Mouse (Mus musculus) hindbrain, embryonic 13.5 days (tissue): ENCODE measurements at regions not wholly inside any gene's neighbourhood (a gene's known extent, or its start where the extent isn't known, plus 50 kb on each side); places are given as distances from the start of the nearest gene placed in this dataset.
A peak's percentile ranks its signal among the peaks of the same experiment; 100 is the strongest.
"Not testable (repeated sequence)": the region's sequence is repeated elsewhere in the genome, so short reads cannot be mapped to it uniquely, and the experiment has no call there.

ENCODE experiments used
- ATAC-seq: fragments of 200-750 bp; cut with Nextera tagmentation; 2 replicates; pipeline ENCODE4 v1.8.0; 2017; ENCODE audit warnings: moderate TSS enrichment; ENCODE audit not compliant: low FRiP score
- H3K27ac ChIP-seq: fragments of 300-500 bp; sonication (generic); 2 replicates; pipeline ENCODE4 v1.5.1; 2015; ENCODE audit warnings: inconsistent platforms, mild to moderate bottlenecking, moderate library complexity
- H3K27me3 ChIP-seq: fragments of 300-500 bp; sonication (generic); 2 replicates; pipeline ENCODE4 v1.6.1; 2015; ENCODE audit warnings: mild to moderate bottlenecking, inconsistent platforms
- H3K36me3 ChIP-seq: fragments of 300-500 bp; sonication (generic); 2 replicates; pipeline ENCODE4 v1.6.1; 2015; ENCODE audit warnings: mild to moderate bottlenecking, inconsistent platforms
- H3K4me1 ChIP-seq: fragments of 300-500 bp; sonication (generic); replicated peaks from 2 replicates; pipeline ENCODE4 v1.6.1; 2015; ENCODE audit warnings: inconsistent platforms
- H3K4me2 ChIP-seq: fragments of 300-500 bp; sonication (generic); 2 replicates; pipeline ENCODE4 v1.6.1; 2015; ENCODE audit warnings: inconsistent platforms, mild to moderate bottlenecking, moderate library complexity
- H3K4me3 ChIP-seq: fragments of 300-500 bp; sonication (generic); 2 replicates; pipeline ENCODE4 v1.5.1; 2015; ENCODE audit warnings: mild to moderate bottlenecking, inconsistent platforms
- H3K9ac ChIP-seq: fragments of 300-500 bp; sonication (generic); 2 replicates; pipeline ENCODE4 v1.6.1; 2015; ENCODE audit warnings: mild to moderate bottlenecking, inconsistent platforms
- H3K9me3 ChIP-seq: fragments of 300-500 bp; sonication (generic); 2 replicates; pipeline ENCODE4 v1.6.1; 2016; ENCODE audit warnings: inconsistent platforms
- WGBS: fragments of 180-500 bp; shearing (Covaris S2); methylation state at CpG from one replicate; pipeline ENCODE4 v1.1.7; 2015; 5-methylcytosine and 5-hydroxymethylcytosine counted together

GRCm38 (mm10) chr2:107869304-107869958, 579.0 kb downstream of the Kcna4 start:
- Histone ChIP-seq H3K27ac (no peak overlapping the region), H3K9ac (no peak overlapping the region), H3K4me3 (no peak overlapping the region), H3K9me3 (no peaks in the 10 kb centered on the region), H3K27me3 (no peaks in the 10 kb centered on the region), H3K36me3 (no peaks in the 10 kb centered on the region), H3K4me2 (no peak overlapping the region), H3K4me1 (no peaks in the 10 kb centered on the region)
- WGBS = 63% methylated on average over 3 of the region's 3 CpGs
- ATAC-seq = 0 out of 2 replicates have a peak, but pooled peaks have one; percentile 74

- ATAC-seq = no peak
- Histone ChIP-seq H3K4me1 (no peaks in the 10 kb centered on the region), H3K27ac (no peak overlapping the region), H3K9ac (no peak overlapping the region), H3K4me2 (no peak overlapping the region), H3K27me3 (no peaks in the 10 kb centered on the region), H3K36me3 (no peaks in the 10 kb centered on the region), H3K9me3 (no peaks in the 10 kb centered on the region), H3K4me3 (no peak overlapping the region)
- 30% methylated on average over 2 of the region's 2 CpGs for WGBS
These were observed 589.2 kb downstream of the Kcna4 start for GRCm38 (mm10) chr2:107879663-107880062.

GRCm38 (mm10) chr2:107886063-107886762, 595.8 kb downstream of the Kcna4 start:
- Histone ChIP-seq H3K9ac (no peak overlapping the region), H3K4me1 (no peaks in the 10 kb centered on the region), H3K27ac (no peak overlapping the region), H3K4me2 (no peak overlapping the region), H3K4me3 (no peak overlapping the region), H3K36me3 (no peaks in the 10 kb centered on the region), H3K9me3 (no peaks in the 10 kb centered on the region), H3K27me3 (no peaks in the 10 kb centered on the region)
- 91% methylated on average over 3 of the region's 3 CpGs for WGBS
- ATAC-seq = peak; percentile 32; the same call in 1 of the 2 replicates

GRCm38 (mm10) chr2:107888245-107888644, 597.8 kb downstream of the Kcna4 start:
- no peak; the same call in 1 of the 2 replicates for ATAC-seq
- H3K36me3 ChIP-seq = no peaks in the 10 kb centered on the region
- H3K27ac ChIP-seq = no peak overlapping the region
- H3K4me3 ChIP-seq = no peak overlapping the region
- no peaks in the 10 kb centered on the region for H3K9me3 ChIP-seq
- no peak overlapping the region for H3K9ac ChIP-seq
- no peaks in the 10 kb centered on the region for H3K4me1 ChIP-seq
- H3K4me2 ChIP-seq = no peak overlapping the region
- no peaks in the 10 kb centered on the region for H3K27me3 ChIP-seq

GRCm38 (mm10) chr2:107925116-107925515, 634.7 kb downstream of the Kcna4 start:
- no peaks in the 10 kb centered on the region for H3K27me3 ChIP-seq
- 71% methylated on average over 2 of the region's 2 CpGs for WGBS
- ATAC-seq = no peak
- H3K36me3 ChIP-seq = no peaks in the 10 kb centered on the region
- H3K9ac ChIP-seq = no peak overlapping the region
- no peak overlapping the region for H3K4me2 ChIP-seq
- no peak overlapping the region for H3K27ac ChIP-seq
- H3K9me3 ChIP-seq = no peaks in the 10 kb centered on the region
- H3K4me3 ChIP-seq = no peak overlapping the region
- H3K4me1 ChIP-seq = no peaks in the 10 kb centered on the region

- H3K9ac ChIP-seq = no peak overlapping the region
- no peak for ATAC-seq
- H3K4me3 ChIP-seq = no peak overlapping the region
- WGBS = 92% methylated on average over 1 of the region's 1 CpGs
- no peaks in the 10 kb centered on the region for H3K9me3 ChIP-seq
- H3K4me1 ChIP-seq = no peaks in the 10 kb centered on the region
- no peaks in the 10 kb centered on the region for H3K27me3 ChIP-seq
- no peak overlapping the region for H3K4me2 ChIP-seq
- no peaks in the 10 kb centered on the region for H3K36me3 ChIP-seq
- no peak overlapping the region for H3K27ac ChIP-seq
These were observed 636.2 kb downstream of the Kcna4 start for GRCm38 (mm10) chr2:107926606-107927005.

GRCm38 (mm10) chr2:107935336-107935735, 644.9 kb downstream of the Kcna4 start:
- Histone ChIP-seq H3K4me1 (peaks cover 11% of the 10 kb centered on the region), H3K9ac (no peak overlapping the region), H3K4me2 (no peak overlapping the region), H3K36me3 (no peaks in the 10 kb centered on the region), H3K4me3 (no peak overlapping the region), H3K9me3 (no peaks in the 10 kb centered on the region), H3K27me3 (no peaks in the 10 kb centered on the region), H3K27ac (no peak overlapping the region)
- 32% methylated on average over 2 of the region's 2 CpGs for WGBS
- ATAC-seq = peak; percentile 79

GRCm38 (mm10) chr2:107935775-107936174, 645.3 kb downstream of the Kcna4 start:
- Histone ChIP-seq H3K27ac (no peak overlapping the region), H3K9me3 (no peaks in the 10 kb centered on the region), H3K9ac (no peak overlapping the region), H3K4me3 (no peak overlapping the region), H3K4me2 (no peak overlapping the region), H3K36me3 (no peaks in the 10 kb centered on the region), H3K27me3 (no peaks in the 10 kb centered on the region), H3K4me1 (peaks cover 11% of the 10 kb centered on the region)
- ATAC-seq = peak; percentile 91
- 59% methylated on average over 2 of the region's 2 CpGs for WGBS

- ATAC-seq = no peak
- no peak overlapping the region for H3K4me3 ChIP-seq
- no peak overlapping the region for H3K9ac ChIP-seq
- peaks cover 2% of the 10 kb centered on the region; the same call in 1 of the 2 replicates for H3K4me1 ChIP-seq
- no peaks in the 10 kb centered on the region for H3K27me3 ChIP-seq
- no peak overlapping the region for H3K4me2 ChIP-seq
- H3K27ac ChIP-seq = no peak overlapping the region
- H3K36me3 ChIP-seq = no peaks in the 10 kb centered on the region
- H3K9me3 ChIP-seq = no peaks in the 10 kb centered on the region
These were observed 650.9 kb downstream of the Kcna4 start for GRCm38 (mm10) chr2:107941374-107941773.

- Histone ChIP-seq H3K4me3 (no peak overlapping the region), H3K36me3 (no peaks in the 10 kb centered on the region), H3K27me3 (no peaks in the 10 kb centered on the region), H3K27ac (peak overlapping the region; percentile 40; the same call in 1 of the 2 replicates), H3K4me2 (no peak overlapping the region), H3K9me3 (no peaks in the 10 kb centered on the region), H3K4me1 (peaks cover 2% of the 10 kb centered on the region; the same call in 1 of the 2 replicates), H3K9ac (no peak overlapping the region)
- ATAC-seq = peak; percentile 59; the same call in 1 of the 2 replicates
- WGBS = 2% methylated on average over 3 of the region's 3 CpGs
These were observed 655.5 kb downstream of the Kcna4 start for GRCm38 (mm10) chr2:107945837-107946451.

- not testable (repeated sequence) for H3K9ac ChIP-seq, H3K27me3 ChIP-seq, H3K27ac ChIP-seq, H3K4me2 ChIP-seq, H3K4me1 ChIP-seq, H3K36me3 ChIP-seq, ATAC-seq, H3K9me3 ChIP-seq, H3K4me3 ChIP-seq
- 87% methylated on average over 9 of the region's 9 CpGs for WGBS
These were observed 665.2 kb downstream of the Kcna4 start for GRCm38 (mm10) chr2:107955608-107956127.

- WGBS = 92% methylated on average over 8 of the region's 8 CpGs
- H3K9ac ChIP-seq, H3K27me3 ChIP-seq, H3K9me3 ChIP-seq, H3K4me2 ChIP-seq, H3K27ac ChIP-seq, ATAC-seq, H3K36me3 ChIP-seq, H3K4me3 ChIP-seq: not testable (repeated sequence)
- peaks cover 10% of the 10 kb centered on the region for H3K4me1 ChIP-seq
These were observed 673.5 kb downstream of the Kcna4 start for GRCm38 (mm10) chr2:107963921-107964320.
